ENCODE assay signal across 9 mouse cellular contexts in genomic region chr13:63073911-63074675, GRCm38 (mm10).
DNase-seq lines count a peak whose midpoint lies in the region; ATAC-seq and TF ChIP-seq lines count a peak whose summit lies in the region.
"Had no signal": no experiment of that assay in that cellular context is flagged by ENCODE, and none has a peak within 500 bp of the region (broad histone marks: within the 10 kb centered on the region; RNA-seq: fewer than 3 reads in every experiment).

No protein-coding gene starts in this region.

- H3K27ac ChIP-seq in hindbrain, postnatal 0 days = no peak overlapping the region
- H3K27ac ChIP-seq in hindbrain, embryonic 13.5 days = no peak overlapping the region
- H3K27ac ChIP-seq in heart, postnatal 0 days (ENCODE audit: low read depth) = peak overlapping the region; percentile 50

- TF ChIP-seq CTCF in hindbrain, postnatal 0 days (IDR thresholded peaks at IDR 0.05; ENCODE audit: low read depth) = no peak
- no peak for TF ChIP-seq CTCF in brain, embryonic 14.5 days (IDR thresholded peaks at IDR 0.05; ENCODE audit: borderline replicate concordance, extremely low read depth, insufficient read depth, insufficient read length)
- no peak for TF ChIP-seq CTCF in heart, postnatal 0 days (IDR thresholded peaks at IDR 0.05; ENCODE audit: low read depth)

- 66% methylated on average over 9 of the region's 9 CpGs for WGBS in hindbrain, postnatal 0 days
- 80% methylated on average over 9 of the region's 9 CpGs for WGBS in hindbrain, embryonic 13.5 days
- 36% methylated on average over 9 of the region's 9 CpGs for WGBS in heart, postnatal 0 days

- no peak for TF ChIP-seq POLR2A in brain, embryonic 14.5 days (IDR thresholded peaks at IDR 0.05; ENCODE audit: borderline replicate concordance, extremely low read depth, insufficient read depth, insufficient read length, poor library complexity, severe bottlenecking)

- H3K9me3 ChIP-seq in hindbrain, postnatal 0 days (ENCODE audit: low read length) = no peaks in the 10 kb centered on the region
- H3K9me3 ChIP-seq in hindbrain, embryonic 13.5 days = no peaks in the 10 kb centered on the region
- no peaks in the 10 kb centered on the region for H3K9me3 ChIP-seq in heart, postnatal 0 days (replicated peaks; ENCODE audit: control insufficient read depth, low read length)

- H3K4me1 ChIP-seq in hindbrain, postnatal 0 days (ENCODE audit: insufficient read depth, low read length) = no peaks in the 10 kb centered on the region
- peaks cover 3% of the 10 kb centered on the region; the same call in 1 of the 2 replicates for H3K4me1 ChIP-seq in hindbrain, embryonic 13.5 days (replicated peaks)
- H3K4me1 ChIP-seq in heart, postnatal 0 days (ENCODE audit: control insufficient read depth, insufficient read depth) = 0 out of 2 replicates have a peak, but pooled peaks cover 7% of the 10 kb centered on the region

- peak; percentile 19 for DNase-seq in hindbrain, postnatal 0 days (ENCODE audit: low spot score)
- peak; percentile 74 for DNase-seq in brain, embryonic 14.5 days (ENCODE audit: low read depth)
- peak; percentile 56 for DNase-seq in heart, postnatal 0 days (ENCODE audit: low spot score)
- peak; percentile 57 for DNase-seq in lung, postnatal 4 days
- DNase-seq in adrenal gland, postnatal 36 days = no peak
- no peak for DNase-seq in frontal cortex, postnatal 25 days (ENCODE audit: low spot score in 2 of 2)
- no peak for DNase-seq in urinary bladder, postnatal 4 days (ENCODE audit: low spot score in 2 of 2)
- DNase-seq: kidney, postnatal 25 days had no signal

- ATAC-seq in hindbrain, postnatal 0 days = no peak
- ATAC-seq in hindbrain, embryonic 13.5 days (ENCODE audit: low FRiP score) = no peak
- ATAC-seq in heart, postnatal 0 days (ENCODE audit: insufficient read depth, low read depth) = no peak; the same call in 1 of the 2 replicates

- H3K4me2 ChIP-seq in hindbrain, postnatal 0 days (ENCODE audit: low read depth, low read length) = no peak overlapping the region
- no peak overlapping the region for H3K4me2 ChIP-seq in hindbrain, embryonic 13.5 days
- no peak overlapping the region for H3K4me2 ChIP-seq in heart, postnatal 0 days (ENCODE audit: low read depth, low read length)

- no peak for TF ChIP-seq EP300 in heart, postnatal 0 days (IDR thresholded peaks at IDR 0.05; ENCODE audit: low read depth)

- no peak overlapping the region for H3K9ac ChIP-seq in hindbrain, postnatal 0 days (replicated peaks; ENCODE audit: low read length)
- H3K9ac ChIP-seq in hindbrain, embryonic 13.5 days = no peak overlapping the region
- no peak overlapping the region for H3K9ac ChIP-seq in heart, postnatal 0 days (replicated peaks; ENCODE audit: low read depth, low read length)

- no peaks in the 10 kb centered on the region for H3K27me3 ChIP-seq in hindbrain, postnatal 0 days (ENCODE audit: insufficient read depth, low read length)
- no peaks in the 10 kb centered on the region for H3K27me3 ChIP-seq in hindbrain, embryonic 13.5 days
- no peaks in the 10 kb centered on the region for H3K27me3 ChIP-seq in heart, postnatal 0 days (ENCODE audit: control insufficient read depth, insufficient read depth, low read length)

- no peak overlapping the region for H3K4me3 ChIP-seq in hindbrain, postnatal 0 days (ENCODE audit: low read length)
- H3K4me3 ChIP-seq in hindbrain, embryonic 13.5 days = no peak overlapping the region
- no peak overlapping the region for H3K4me3 ChIP-seq in heart, postnatal 0 days (ENCODE audit: low read depth, low read length)

- H3K36me3 ChIP-seq in hindbrain, postnatal 0 days (ENCODE audit: insufficient read depth, low read length) = no peaks in the 10 kb centered on the region
- H3K36me3 ChIP-seq in hindbrain, embryonic 13.5 days = no peaks in the 10 kb centered on the region
- H3K36me3 ChIP-seq in heart, postnatal 0 days (replicated peaks; ENCODE audit: control insufficient read depth, insufficient read depth, low read length) = no peaks in the 10 kb centered on the region

Comparison
In these comparisons a context has a peak if more than half of its experiments do, and no peak if none do; other contexts are left out.
1. DNase-seq: peak in hindbrain, postnatal 0 days (single experiment), brain, embryonic 14.5 days (single experiment), heart, postnatal 0 days (single experiment) and lung, postnatal 4 days (2 of 2); none in adrenal gland, postnatal 36 days (0 of 2), frontal cortex, postnatal 25 days (0 of 2) and urinary bladder, postnatal 4 days (0 of 2).